ENCODE assay signal across 15 mouse cellular contexts in genomic region chr11:54008416-54008920, GRCm38 (mm10). TPM values are rescaled to one million over a fixed set of nuclear protein-coding genes. Genes with fewer than 3 reads are reported as not detected.
A peak's percentile ranks its signal among the peaks of the same experiment; 100 is the strongest.
DNase-seq lines count a peak whose midpoint lies in the region; ATAC-seq and TF ChIP-seq lines count a peak whose summit lies in the region.
"Had no signal": no experiment of that assay in that cellular context is flagged by ENCODE, and none has a peak within 500 bp of the region (broad histone marks: within the 10 kb centered on the region; RNA-seq: fewer than 3 reads in every experiment).

No protein-coding gene starts in this region.

- DNase-seq in cerebellum, adult 8-10 months = peak; percentile 25
- no peak for DNase-seq in cerebellum, adult 9-11 months
- no peak for DNase-seq in kidney, adult 2 months
- DNase-seq in kidney, adult 11 months = no peak
- peak; percentile 5 for DNase-seq in lung, embryonic 14.5 days
- DNase-seq in lung, postnatal 36 days = no peak
- peak; percentile 58 for DNase-seq in limb, embryonic 14.5 days (ENCODE audit: low spot score)
- DNase-seq: B cell, adult 2 months; lung, adult 18-20 months; right cerebral cortex, postnatal 25 days had no signal

- TF ChIP-seq CTCF in kidney, adult 2 months (conservative IDR thresholded peaks at IDR 0.05; ENCODE audit: insufficient read depth, insufficient read length, low read depth, low read length) = no peak
- no peak for TF ChIP-seq CTCF in lung, embryonic 14.5 days (IDR thresholded peaks at IDR 0.05; ENCODE audit: low read depth)

- no peak overlapping the region for H3K4me2 ChIP-seq in lung, embryonic 14.5 days
- no peak overlapping the region for H3K4me2 ChIP-seq in limb, embryonic 14.5 days (replicated peaks; ENCODE audit: low read depth, low read length, severe bottlenecking)
- H3K4me2 ChIP-seq: heart, embryonic 13.5 days; hindbrain, embryonic 13.5 days; kidney, embryonic 15.5 days had no signal

- WGBS in kidney, adult 2 months = 67% methylated on average over 10 of the region's 10 CpGs
- WGBS in lung, embryonic 14.5 days = 72% methylated on average over 10 of the region's 10 CpGs
- 40% methylated on average over 10 of the region's 10 CpGs for whole genome bisulfite sequencing in limb, embryonic 14.5 days

- ATAC-seq in lung, embryonic 14.5 days (ENCODE audit: insufficient read depth) = no peak
- no peak for ATAC-seq in limb, embryonic 14.5 days (ENCODE audit: low FRiP score, low read depth)
- no peak for ATAC-seq in erythroid progenitor cell, adult 5-6 weeks (replicated peaks; ENCODE audit: low FRiP score, poor library complexity, severe bottlenecking)

- TF ChIP-seq POLR2A in kidney, adult 2 months (IDR thresholded peaks at IDR 0.05; ENCODE audit: low read depth, low read length) = no peak
- no peak for TF ChIP-seq POLR2A in limb, embryonic 14.5 days (IDR thresholded peaks at IDR 0.05; ENCODE audit: borderline replicate concordance, extremely low read depth, insufficient read depth, insufficient read length)

- peak overlapping the region; percentile 39; the same call in 1 of the 2 replicates for H3K27ac ChIP-seq in kidney, adult 2 months (ENCODE audit: insufficient read depth, low read depth, low read length)
- H3K27ac ChIP-seq in lung, embryonic 14.5 days (ENCODE audit: low read depth) = no peak overlapping the region
- no peak overlapping the region for H3K27ac ChIP-seq in limb, embryonic 14.5 days (replicated peaks; ENCODE audit: low read depth, low read length)
- H3K27ac ChIP-seq: heart, embryonic 13.5 days; hindbrain, embryonic 13.5 days; kidney, embryonic 15.5 days had no signal

- no peak overlapping the region for H3K4me3 ChIP-seq in kidney, adult 2 months (ENCODE audit: insufficient read depth, low read depth, low read length)
- H3K4me3 ChIP-seq in lung, embryonic 14.5 days (ENCODE audit: low read depth, low read length) = no peak overlapping the region
- no peak overlapping the region for H3K4me3 ChIP-seq in limb, embryonic 14.5 days (replicated peaks; ENCODE audit: low read length)
- H3K4me3 ChIP-seq: heart, embryonic 13.5 days; hindbrain, embryonic 13.5 days; kidney, embryonic 15.5 days; megakaryocyte, embryonic 14.5 days had no signal

- no peak overlapping the region for H3K9ac ChIP-seq in lung, embryonic 14.5 days
- no peak overlapping the region for H3K9ac ChIP-seq in limb, embryonic 14.5 days (ENCODE audit: low read depth, low read length, severe bottlenecking)
- H3K9ac ChIP-seq: heart, embryonic 13.5 days; hindbrain, embryonic 13.5 days; kidney, embryonic 15.5 days had no signal

- no peaks in the 10 kb centered on the region for H3K9me3 ChIP-seq in lung, embryonic 14.5 days (ENCODE audit: low read depth, low read length)
- H3K9me3 ChIP-seq in limb, embryonic 14.5 days (ENCODE audit: control insufficient read depth, low read length) = no peaks in the 10 kb centered on the region
- H3K9me3 ChIP-seq: heart, embryonic 13.5 days; hindbrain, embryonic 13.5 days; kidney, embryonic 15.5 days; megakaryocyte, embryonic 14.5 days had no signal

- H3K36me3 ChIP-seq in kidney, adult 2 months (ENCODE audit: control insufficient read depth, insufficient read depth, low read length) = no peaks in the 10 kb centered on the region
- no peaks in the 10 kb centered on the region for H3K36me3 ChIP-seq in lung, embryonic 14.5 days (ENCODE audit: insufficient read depth)
- H3K36me3 ChIP-seq in limb, embryonic 14.5 days (ENCODE audit: control insufficient read depth, insufficient read depth, low read length) = no peaks in the 10 kb centered on the region
- H3K36me3 ChIP-seq: heart, embryonic 13.5 days; hindbrain, embryonic 13.5 days; kidney, embryonic 15.5 days had no signal

- H3K4me1 ChIP-seq in kidney, adult 2 months (ENCODE audit: control insufficient read depth, insufficient read depth, low read length) = peaks cover 58% of the 10 kb centered on the region
- H3K4me1 ChIP-seq in lung, embryonic 14.5 days (ENCODE audit: insufficient read depth) = no peaks in the 10 kb centered on the region; the same call in 1 of the 2 replicates
- H3K4me1 ChIP-seq in limb, embryonic 14.5 days (ENCODE audit: control insufficient read depth, insufficient read depth, low read length) = peaks cover 10% of the 10 kb centered on the region
- H3K4me1 ChIP-seq: hindbrain, embryonic 13.5 days; megakaryocyte, embryonic 14.5 days had no signal

- H3K27me3 ChIP-seq in kidney, adult 2 months (replicated peaks; ENCODE audit: control insufficient read depth, insufficient read depth, low read length) = no peaks in the 10 kb centered on the region
- H3K27me3 ChIP-seq in lung, embryonic 14.5 days (ENCODE audit: insufficient read depth, low read length) = no peaks in the 10 kb centered on the region
- no peaks in the 10 kb centered on the region for H3K27me3 ChIP-seq in limb, embryonic 14.5 days (ENCODE audit: control insufficient read depth, insufficient read depth, low read length)
- H3K27me3 ChIP-seq: hindbrain, embryonic 13.5 days; kidney, embryonic 15.5 days had no signal

RNA-seq across cellular contexts. Expression of gene Slc22a4, which starts 19.4 kb away (rescaled TPM):
- 46.7 and 56.8 TPM in 2 replicates for polyA plus RNA-seq in kidney, adult 2 months (2012; rRNA removed)
- polyA plus RNA-seq in lung, embryonic 14.5 days (2014; fragmentation: Nextera tagmentation; extraction: Ambion mirVana) = 0.38 and 0.45 TPM in 2 replicates
- polyA plus RNA-seq in limb, embryonic 14.5 days (2012; rRNA removed) = 2.7 and 3.2 TPM in 2 replicates
- 3.4 and 5.2 TPM in 2 replicates for polyA plus RNA-seq in limb, embryonic 14.5 days (2014; fragmentation: Nextera tagmentation; extraction: Ambion mirVana)
- 82.9 and 109 TPM in 2 replicates for total RNA-seq in erythroid progenitor cell, adult 5-6 weeks (2015; ENCODE audit: low replicate concordance)
- 115 and 153 TPM in 2 replicates for total RNA-seq in erythroid progenitor cell, adult 5-6 weeks (2017; ENCODE audit: low replicate concordance)

RNA-seq across cellular contexts. Expression of gene Slc22a21, which starts 28.3 kb away (rescaled TPM):
- polyA plus RNA-seq in kidney, adult 2 months (2012; rRNA removed) = 2.4 and 3.7 TPM in 2 replicates
- 5.7 and 5.8 TPM in 2 replicates for polyA plus RNA-seq in lung, embryonic 14.5 days (2014; fragmentation: Nextera tagmentation; extraction: Ambion mirVana)
- polyA plus RNA-seq in limb, embryonic 14.5 days (2012; rRNA removed) = 9.7 and 11.9 TPM in 2 replicates
- polyA plus RNA-seq in limb, embryonic 14.5 days (2014; fragmentation: Nextera tagmentation; extraction: Ambion mirVana) = 5.9 and 6.2 TPM in 2 replicates
- 4.7 and 7.5 TPM in 2 replicates for total RNA-seq in erythroid progenitor cell, adult 5-6 weeks (2015; ENCODE audit: low replicate concordance)
- total RNA-seq in erythroid progenitor cell, adult 5-6 weeks (2017; ENCODE audit: low replicate concordance) = 4.2 and 11.9 TPM in 2 replicates

Comparison
In these comparisons a context has a peak if more than half of its experiments do, and no peak if none do; other contexts are left out.
1. DNase-seq: peak in cerebellum, adult 8-10 months (single experiment), lung, embryonic 14.5 days (single experiment) and limb, embryonic 14.5 days (single experiment); none in cerebellum, adult 9-11 months (single experiment), kidney, adult 2 months (single experiment), kidney, adult 11 months (single experiment) and lung, postnatal 36 days (single experiment).